Mouse (Mus musculus) Patski (cell line): ENCODE measurements around the gene Gm14632. TPM values are rescaled to one million over a fixed set of nuclear protein-coding genes. Genes with fewer than 3 reads are reported as not detected.
"Not testable (repeated sequence)": the region's sequence is repeated elsewhere in the genome, so short reads cannot be mapped to it uniquely, and the experiment has no call there.

Source experiments
- ATAC-seq: fragments of 100-300 bp; one replicate; pipeline ENCODE4 v1.8.0; 2021
- CTCF ChIA-PET: fragments of 350-600 bp; sonication (Branson Sonifier 250); formaldehyde crosslinking; loops from one replicate; lab custom pipeline; 2022; ENCODE audit warnings: inconsistent platforms; lab: Charles Lee
- POLR2A ChIA-PET: fragments of 350-600 bp; sonication (Branson Sonifier 250); formaldehyde crosslinking; loops from one replicate; lab custom pipeline; 2022; ENCODE audit warnings: antibody characterized with exemption, inconsistent platforms; lab: Charles Lee
- DNase-seq: peaks from one replicate; pipeline ENCODE4 v3.0.0-alpha.2; 2011; ENCODE audit warnings: low read depth, low spot score
- H3K27me3 ChIP-seq: fragments of 371-371 bp; one replicate; pipeline ENCODE4 v1.5.1; 2021
- in situ Hi-C: fragments of 300-500 bp; cut with MboI; formaldehyde crosslinking; loops from 3 replicates; pipeline ENCODE4 v1.11.1; 2018; ENCODE audit warnings: low pct_unique_long_range_greater_than_20kb, mixed read lengths
- polyA plus RNA-seq: library from polyadenylated mRNA; unstranded; gene quantifications from one replicate; pipeline ENCODE4 v1.2.3, GENCODE M21; 2021

Gene Gm14632
- polyA plus RNA-seq, result not detected

DNA sequence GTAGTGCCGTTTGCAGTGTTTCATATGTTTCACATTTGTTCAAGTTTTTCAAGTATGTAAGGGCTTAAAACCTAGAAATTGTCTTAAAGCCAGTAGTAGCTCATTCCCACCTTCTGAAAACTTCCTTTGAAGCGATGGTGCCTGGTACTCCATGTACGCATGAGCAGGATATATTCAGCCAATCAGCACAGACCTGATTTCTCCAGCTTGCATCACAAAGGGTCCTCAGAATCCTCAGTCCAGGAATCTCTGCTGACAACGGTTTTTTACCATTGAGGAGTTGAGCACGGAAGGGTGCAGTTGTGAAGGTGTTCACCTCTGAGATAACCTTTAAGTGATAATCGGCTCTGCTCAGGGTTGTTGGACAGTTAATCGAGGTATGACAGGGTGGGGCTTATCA, at the start of gene Gm14632:
Gm14632 (plus strand) TSS at position 301 of the 400 bp plus-strand sequence.
- POLR2A ChIA-PET, in situ Hi-C loops, ATAC-seq, H3K27me3 ChIP-seq, DNase-seq, CTCF ChIA-PET: not testable (repeated sequence)
